Mouse (Mus musculus): ENCODE results near the gene Ehd2.

GRCm38 (mm10) chr7:15952416-15952815, 15.0 kb downstream of the Ehd2 start:
- TF ChIP-seq CTCF (IDR thresholded peaks at IDR 0.05; ENCODE audit: borderline replicate concordance, extremely low read depth, insufficient read depth, insufficient read length) (no peak), POLR2A (IDR thresholded peaks at IDR 0.05; ENCODE audit: borderline replicate concordance, extremely low read depth, insufficient read depth, insufficient read length, poor library complexity, severe bottlenecking) (no peak)
